Mouse (Mus musculus) A20 (cell line): ENCODE data around the gene Pigt.

Experiments used
- DNase-seq: peaks from one replicate; pipeline ENCODE4 v3.0.0-alpha.2; 2011; ENCODE audit warnings: low read depth, low spot score

The Pigt gene

DNA sequence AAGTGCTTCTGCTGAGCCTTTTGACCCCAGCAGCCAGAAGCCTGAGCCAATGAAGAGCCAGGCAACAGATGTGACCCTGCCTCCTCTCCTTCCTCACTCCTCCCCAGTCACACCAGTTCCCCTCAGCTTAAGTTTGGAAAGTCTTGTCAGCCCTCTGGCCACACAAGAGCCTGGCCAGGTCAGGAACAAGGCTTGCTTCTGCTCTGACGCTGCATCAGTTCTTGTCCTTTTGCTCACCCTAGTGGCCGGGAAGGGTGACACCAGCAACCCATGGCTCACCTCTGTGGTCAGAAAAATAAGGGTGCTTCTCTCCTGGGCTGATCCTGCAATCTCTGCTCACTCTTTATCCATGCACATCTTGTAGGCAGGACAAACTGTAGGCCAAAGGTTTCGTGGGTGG, 23.5 kb downstream of the Pigt start:
- DNase-seq: peak; percentile 85

DNA sequence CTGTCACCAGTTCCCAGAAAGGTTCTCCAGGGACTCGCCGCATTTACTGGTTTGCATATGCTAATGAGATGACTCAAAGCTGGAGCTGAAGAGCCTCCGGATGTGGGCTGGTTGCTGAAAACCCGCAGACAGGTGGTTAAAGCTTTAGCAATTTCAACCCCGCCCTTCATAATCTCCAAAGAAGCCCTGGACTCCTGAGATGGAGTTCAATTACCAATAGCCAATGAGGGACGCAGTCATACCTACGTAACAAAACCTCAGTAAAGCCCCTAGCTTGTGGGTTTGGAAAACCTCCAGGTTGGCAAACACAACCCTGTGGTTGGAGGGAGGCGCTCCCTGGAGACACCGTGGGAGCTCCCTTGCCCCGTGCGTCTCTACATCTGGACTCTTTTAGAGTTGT, 24.5 kb downstream of the Pigt start:
- peak; percentile 96 for DNase-seq

DNA sequence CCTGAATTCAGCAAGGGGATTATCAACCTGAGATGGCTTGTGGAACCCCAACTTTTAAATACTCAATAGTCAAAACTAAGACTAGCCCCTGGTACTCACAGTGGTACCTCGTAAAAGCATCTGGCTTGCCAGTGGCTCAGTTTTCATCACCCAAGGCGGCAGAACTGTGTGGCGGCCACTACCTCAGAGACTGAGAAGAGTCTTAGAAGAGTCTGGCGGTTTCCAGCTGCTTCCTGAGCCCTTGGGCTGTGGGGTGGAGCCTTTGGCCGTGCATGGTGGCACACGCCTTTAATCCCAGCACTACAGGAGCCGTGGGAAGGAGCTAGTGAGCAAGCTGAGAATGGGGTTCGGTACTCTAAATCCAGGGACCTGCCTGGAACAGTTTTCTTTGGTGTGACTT, 25.0 kb downstream of the Pigt start:
- DNase-seq: no peak

DNA sequence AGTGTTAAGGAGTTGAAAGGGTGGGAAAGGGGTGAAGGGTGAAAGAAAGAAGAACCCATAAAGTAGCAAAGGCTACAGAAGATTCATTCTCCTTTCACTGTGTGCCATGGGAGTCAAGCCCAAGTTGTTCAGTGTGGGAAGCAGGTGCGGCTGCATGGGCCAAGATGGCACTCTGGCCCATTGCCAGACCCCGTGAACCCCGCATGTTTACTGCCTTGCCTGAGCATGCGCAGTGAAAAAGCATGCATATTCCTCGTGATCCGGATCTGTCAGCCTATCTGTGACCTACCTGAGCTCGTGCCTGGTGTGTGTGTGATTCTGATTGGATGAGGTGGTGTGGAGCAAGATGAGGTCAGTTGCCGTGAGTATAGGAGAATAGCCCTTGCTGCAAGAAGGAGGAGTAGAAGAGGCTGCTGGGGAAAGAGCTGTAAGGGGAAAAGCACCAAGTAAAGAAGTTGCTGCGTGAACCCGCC, 26.0 kb downstream of the Pigt start:
- peak; percentile 82 for DNase-seq

DNA sequence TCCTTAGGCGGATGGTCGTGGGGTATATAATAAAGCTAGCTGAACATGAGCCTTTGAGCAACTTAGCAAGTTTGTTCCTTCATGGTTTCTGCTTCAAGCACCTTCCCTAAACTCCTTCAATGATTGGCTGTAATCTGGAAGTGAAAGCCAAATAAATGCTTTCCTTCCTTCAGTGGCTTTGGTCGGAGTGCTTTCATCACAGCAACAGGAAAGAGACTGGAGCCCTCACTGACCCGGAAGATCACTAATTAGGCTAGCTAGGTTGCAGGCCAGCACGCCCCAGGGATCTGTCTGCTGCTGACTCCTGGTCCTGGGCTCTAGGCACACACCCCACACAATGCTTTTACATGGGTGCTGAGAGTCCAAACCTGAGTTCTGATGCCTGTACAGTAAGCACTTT, 31.2 kb downstream of the Pigt start:
- peak; percentile 16 for DNase-seq

DNA sequence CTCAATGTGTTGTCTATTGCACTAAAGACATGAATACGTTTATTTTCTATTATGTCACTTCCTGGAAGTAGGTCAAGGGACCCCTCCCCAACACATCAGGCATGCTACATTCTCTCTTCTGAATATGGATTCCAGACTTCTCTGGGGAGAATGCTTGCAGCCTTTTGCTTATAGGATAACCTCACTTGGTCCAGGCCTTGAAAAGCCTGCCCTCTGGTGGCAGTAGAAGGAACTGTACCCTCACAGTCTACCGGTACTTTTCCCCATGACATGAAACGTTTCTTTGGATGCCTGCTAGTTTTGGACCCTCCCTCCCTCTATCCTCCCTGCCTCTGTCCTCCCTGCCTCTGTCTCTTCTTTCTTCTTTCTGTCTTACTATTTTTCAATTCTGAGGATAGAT, 33.8 kb downstream of the Pigt start:
- DNase-seq: peak; percentile 75

DNA sequence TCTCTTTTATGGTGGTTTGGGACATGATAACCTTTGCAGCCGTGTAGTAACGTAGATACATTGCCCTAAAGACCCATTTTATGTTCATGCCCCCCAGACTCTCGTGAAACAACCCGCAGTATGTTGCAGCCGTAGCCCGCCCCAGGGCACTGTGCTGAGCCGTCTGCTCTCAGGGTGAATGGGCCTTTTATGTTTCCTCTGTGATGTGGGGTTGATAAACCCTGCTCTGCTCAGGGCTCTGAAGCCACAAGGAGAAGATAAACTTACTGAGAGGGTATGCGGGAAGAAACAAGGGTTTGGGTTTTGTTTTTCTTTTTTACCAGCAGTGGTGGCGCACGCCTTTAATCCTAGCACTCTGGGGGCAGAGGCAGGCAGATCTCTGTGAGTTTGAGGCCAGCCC, 37.0 kb downstream of the Pigt start:
- no peak for DNase-seq

DNA sequence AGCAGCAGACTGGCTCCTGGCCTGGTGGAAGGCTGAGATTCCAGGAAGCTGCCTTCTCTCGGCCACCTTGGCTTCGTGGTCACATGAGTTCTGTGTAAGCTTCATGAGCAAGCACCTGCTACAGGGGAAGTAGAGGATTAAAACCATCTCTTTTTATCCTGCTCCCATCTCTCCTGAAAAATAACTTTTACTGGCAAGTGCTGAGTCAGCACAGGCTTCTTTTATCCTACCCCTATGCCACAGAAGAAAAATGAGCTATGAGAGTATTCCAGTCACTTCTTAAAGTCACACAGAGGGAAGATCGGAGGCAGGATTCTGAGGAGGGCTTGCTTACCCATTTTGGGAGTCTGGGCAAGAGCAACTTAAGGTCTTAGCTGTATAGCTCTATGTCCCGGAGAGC, 39.7 kb downstream of the Pigt start:
- DNase-seq: no peak

DNA sequence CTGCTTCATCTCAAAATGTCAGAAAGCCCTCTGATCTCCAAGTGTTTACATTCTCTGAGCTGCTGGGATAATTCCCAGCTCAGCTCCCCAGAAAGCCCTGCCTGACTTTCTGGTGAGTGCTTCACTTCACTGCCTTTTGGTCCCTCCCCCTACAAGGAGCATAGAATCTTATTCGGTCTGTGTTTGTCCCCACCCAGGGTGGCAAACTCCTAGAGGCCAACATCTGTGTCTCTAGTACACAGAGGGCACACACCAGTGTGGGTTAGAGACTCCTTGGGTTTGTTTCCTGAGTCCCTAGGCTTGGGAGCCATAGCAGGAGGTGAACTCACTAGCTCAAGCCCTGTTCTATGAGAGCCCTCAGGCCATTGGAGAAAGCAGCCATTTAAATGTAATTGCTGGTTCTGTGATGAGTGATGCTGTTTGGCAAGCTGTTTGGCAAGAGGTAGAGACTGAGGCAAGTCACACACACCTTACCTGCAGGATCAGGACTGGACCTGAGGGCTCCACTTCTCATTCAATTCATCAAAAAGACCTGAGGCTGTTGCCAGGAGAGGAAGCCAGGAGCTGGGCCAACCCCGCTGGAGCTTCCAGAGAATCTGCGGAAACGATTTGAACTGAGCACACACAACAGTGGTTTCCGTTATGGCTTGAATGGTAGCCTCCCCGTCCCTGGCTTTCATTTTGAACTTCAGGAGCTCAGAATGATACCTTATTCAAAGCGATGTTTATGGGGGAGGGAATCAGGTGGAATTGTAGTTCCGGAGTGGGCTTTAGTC, 43.5 kb downstream of the Pigt start:
- no peak for DNase-seq

DNA sequence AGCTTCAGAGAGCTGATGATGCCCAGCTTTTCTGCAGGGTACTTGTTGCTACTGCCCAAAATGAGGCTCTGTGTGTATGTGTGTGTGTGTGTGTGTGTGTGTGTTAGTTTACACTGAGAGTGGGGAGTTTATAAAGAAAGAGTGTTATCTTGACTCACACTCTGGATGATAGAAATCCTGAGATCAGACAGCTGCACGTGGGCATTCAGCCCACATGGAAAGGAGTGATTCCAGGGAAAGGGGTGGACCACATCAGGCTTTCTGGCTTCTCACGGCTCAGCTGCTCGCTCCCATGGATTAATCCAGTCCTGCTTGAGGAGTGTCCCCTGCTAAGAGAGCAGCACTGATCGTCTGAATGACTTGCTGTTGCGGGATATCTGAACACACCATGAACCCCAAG, 44.8 kb downstream of the Pigt start:
- DNase-seq: no peak

DNA sequence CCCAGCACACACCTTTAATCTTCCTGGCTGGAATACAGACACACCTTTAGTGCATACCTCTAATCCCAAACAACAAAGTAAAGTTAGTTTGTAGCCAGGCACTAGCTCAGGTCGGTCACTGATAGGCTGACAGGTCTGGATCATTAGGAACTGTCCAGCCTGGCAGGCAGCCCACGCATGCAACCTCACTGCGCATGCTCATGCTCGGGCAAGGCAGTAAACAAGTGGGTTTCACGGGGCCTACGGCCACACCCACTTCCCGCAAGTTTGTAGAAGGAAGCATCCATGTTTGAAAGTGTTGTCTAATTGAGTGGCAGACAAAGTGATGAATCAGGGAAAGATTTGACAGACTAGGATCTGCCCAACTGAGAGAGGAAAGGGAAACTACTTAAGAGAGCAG, 45.3 kb downstream of the Pigt start:
- DNase-seq: no peak

DNA sequence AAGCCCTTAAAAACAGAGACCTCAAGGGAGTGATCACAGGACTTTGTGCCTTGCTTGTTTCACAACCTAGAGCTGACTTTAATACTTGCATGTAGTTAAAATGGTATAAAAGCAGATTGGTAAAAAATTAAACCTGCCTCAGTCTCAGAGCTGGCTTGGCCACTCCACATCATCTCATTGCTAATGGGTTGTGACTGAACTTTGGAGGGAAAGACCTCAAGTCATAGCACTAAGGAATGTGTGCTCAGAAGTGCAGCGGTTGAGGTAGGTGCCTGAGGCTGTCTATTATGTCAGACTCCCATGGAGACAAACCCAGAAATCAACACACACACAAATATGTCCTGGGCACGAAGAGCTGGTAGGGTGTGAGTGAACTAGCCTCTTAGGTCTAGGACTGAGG, 46.4 kb downstream of the Pigt start:
- no peak for DNase-seq

DNA sequence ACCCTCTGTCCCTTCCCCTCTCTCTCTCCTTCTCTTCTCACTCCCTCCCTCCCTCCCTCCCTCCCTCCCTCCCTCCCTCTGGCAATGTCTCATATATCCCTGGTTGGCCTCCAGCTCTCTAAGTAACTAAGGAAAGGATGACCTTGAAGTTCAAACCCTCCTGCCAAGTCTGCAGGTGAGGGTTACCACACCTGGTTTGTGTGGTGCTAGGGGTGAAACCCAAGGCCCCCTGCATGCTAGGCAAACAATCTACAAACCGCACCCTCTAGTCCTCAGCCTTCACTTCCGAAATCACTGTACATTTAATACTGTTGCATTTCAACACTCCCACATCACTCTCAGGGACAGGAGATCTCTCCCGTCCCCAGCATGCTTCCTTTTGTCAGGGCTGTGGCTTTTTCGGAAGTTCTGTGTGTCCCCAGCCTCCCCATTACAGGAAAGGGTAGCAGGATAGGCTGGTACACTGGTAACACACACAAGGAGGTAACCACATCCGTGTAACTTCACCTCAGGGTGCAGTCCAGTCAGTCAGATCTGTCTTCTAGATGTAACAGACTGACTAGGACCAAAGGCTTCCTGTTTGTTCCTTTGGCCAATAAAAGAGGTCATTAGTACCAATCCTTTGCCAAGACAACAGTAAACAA, 47.3 kb downstream of the Pigt start:
- DNase-seq: no peak

DNA sequence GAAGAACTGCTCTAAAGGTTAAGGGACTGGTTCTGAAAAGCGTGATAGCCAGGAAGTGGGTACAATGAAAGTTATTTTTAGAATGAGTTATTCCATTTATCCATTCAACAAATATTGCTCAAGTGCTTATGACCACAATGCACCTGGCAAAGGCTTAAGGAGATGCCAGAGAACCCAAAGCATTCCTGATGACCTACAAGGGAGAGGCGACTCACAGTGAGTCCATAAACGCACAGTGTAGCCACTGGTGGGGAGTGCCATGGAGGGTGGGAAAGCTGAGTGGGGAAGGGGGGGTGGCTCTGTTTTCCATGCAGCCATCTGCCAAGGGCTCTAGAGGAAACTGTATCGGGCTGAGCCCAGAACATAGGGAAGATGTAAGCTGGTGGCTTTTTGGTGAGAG, 52.0 kb downstream of the Pigt start:
- DNase-seq: no peak

DNA sequence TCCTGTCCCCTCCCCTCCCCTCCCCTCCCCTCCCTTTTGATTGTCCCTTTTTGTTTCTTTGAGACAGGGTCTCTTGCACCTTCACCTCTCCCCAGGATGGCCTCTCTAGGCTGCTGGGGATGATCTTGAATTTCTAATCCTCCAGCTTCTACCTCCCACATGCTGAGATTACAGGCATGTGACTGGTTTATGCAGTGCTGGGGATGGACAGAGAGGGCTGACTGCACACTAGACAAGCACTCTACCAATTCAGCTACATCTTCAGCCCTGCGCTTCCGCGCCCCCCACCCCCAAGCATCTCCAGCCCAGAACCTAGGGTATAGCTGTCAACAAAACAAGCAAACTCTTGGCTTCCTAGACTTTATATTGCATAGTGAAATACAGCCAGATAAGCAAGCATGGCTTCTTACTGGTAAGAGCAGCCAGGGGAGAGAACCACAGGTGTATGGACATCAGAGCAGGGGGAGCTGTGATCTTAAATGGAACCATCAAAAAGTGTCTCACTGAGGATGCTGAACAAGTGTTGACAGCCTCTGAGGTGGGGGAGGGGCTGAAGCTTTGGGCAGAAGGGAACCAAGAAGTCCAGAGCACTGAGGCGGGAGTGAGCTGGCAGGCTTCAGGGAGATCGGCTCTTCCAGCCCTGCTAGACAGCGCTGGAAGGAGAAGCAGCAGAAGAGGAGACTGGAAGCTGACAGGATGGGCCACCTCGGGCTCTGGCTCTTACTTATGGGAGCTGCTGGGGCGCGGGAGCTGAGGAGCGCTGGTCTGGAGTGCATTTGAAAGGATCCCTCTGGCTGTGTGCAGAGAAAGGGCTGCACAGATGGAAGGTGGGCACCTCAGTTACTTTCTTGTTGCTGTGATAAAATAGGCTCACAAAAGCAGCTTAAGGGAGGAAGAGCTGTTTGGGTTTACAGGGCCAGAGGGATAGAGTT, 52.9 kb downstream of the Pigt start:
- DNase-seq: no peak

DNA sequence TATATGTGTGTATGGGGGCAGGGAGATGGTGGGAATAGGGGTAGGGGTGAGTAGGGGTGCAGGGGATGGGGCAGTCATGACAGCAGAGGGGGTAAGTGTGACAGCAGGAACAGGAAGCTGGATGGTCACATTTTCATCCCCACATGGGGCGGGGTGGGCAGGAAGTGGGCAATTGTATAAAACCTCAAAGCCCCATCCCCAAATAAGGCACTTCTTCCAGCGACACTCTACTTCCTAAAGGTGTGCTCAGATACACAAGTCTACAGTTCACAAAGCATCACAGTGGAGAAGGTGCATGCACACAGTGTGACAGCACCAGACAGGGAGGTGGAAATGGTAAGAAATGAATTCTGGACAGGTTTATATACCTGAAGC, 53.6 kb downstream of the Pigt start:
- no peak for DNase-seq

DNA sequence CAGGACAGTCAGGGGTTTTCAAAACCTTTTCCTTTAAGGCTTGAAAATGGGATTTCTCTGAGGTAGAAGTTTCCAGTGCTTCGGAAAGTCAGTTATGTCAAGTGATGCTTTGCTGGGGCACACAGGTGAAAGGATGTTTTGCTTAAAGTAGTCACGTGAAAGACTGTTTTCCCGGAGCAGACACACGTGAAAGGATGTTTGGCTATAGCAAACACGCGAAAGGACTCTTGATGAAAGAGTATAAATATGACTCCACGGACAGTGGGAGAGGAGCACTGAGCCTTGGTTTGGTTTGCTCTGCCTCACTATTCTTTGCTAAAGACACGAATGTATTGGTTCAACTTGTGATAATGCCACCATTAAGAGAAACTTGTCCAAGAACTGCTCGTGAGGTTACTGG, 54.2 kb downstream of the Pigt start:
- no peak for DNase-seq
